Mouse (Mus musculus): ENCODE data around the gene Trim29. TPM values are rescaled to one million over a fixed set of nuclear protein-coding genes. Genes with fewer than 3 reads are reported as not detected.
A peak's percentile ranks its signal among the peaks of the same experiment; 100 is the strongest.

The Trim29 gene
- polyA plus RNA-seq, 2 experiments, result 49.4 to 77.6 TPM

DNA sequence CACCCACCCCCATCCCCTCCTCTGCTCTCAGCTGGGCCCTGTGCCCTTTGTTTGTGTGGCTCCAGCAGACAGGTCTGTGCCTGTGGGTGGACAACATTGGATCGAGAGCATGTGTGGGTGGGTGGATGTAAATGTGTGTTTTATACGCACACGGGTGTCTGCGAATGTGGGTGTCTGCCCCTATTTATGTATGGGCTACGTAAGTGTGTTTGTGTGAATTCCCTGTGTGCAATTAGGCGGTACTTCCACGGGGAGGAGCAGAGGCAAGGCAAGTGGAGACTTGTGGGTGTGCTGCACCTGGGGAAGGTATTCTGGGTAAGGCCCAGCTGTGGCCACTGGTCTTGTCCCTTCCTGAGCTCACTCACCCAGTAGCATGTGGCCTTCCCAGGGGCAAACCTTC lies 1.5 kb downstream of the Trim29 start:
- DNase-seq (ENCODE audit: low spot score) (no peak), ATAC-seq (ENCODE audit: low FRiP score, low read depth) (no peak)
- Histone ChIP-seq H3K4me3 (replicated peaks; ENCODE audit: low read length) (0 out of 2 replicates have a peak overlapping the region, but pooled peaks have one; percentile 5), H3K36me3 (ENCODE audit: control insufficient read depth, insufficient read depth, low read length) (no peaks in the 10 kb centered on the region), H3K4me2 (replicated peaks; ENCODE audit: low read depth, low read length, severe bottlenecking) (peak overlapping the region; percentile 6; the same call in 1 of the 2 replicates), H3K27ac (replicated peaks; ENCODE audit: low read depth, low read length) (no peak overlapping the region), H3K27me3 (ENCODE audit: control insufficient read depth, insufficient read depth, low read length) (no peaks in the 10 kb centered on the region), H3K4me1 (ENCODE audit: control insufficient read depth, insufficient read depth, low read length) (no peaks in the 10 kb centered on the region), H3K9me3 (ENCODE audit: control insufficient read depth, low read length) (no peaks in the 10 kb centered on the region), H3K9ac (ENCODE audit: low read depth, low read length, severe bottlenecking) (no peak overlapping the region)
- TF ChIP-seq POLR2A (IDR thresholded peaks at IDR 0.05; ENCODE audit: borderline replicate concordance, extremely low read depth, insufficient read depth, insufficient read length), result no peak
- 70% methylated on average over 7 of the region's 7 CpGs for WGBS

DNA sequence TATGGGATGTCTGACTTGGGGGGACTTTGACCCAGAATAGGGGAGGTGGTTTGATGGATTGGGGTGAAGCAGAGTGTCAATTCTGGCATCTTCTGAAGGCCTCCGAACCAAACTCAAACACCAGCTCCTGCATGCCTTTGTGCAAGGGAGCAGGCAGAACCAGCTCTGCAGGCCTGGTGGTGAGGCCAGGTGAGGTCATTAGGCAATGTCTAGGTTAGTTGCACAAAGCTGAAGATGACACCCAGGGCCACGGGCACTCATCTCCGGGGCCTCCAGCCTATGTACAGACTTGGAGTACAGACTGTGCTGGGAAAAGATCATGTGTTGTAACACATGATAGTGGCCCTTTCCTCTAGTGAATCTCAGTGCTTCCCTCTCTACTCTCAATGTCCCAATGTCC lies 3.2 kb downstream of the Trim29 start:
- H3K4me3 ChIP-seq (replicated peaks; ENCODE audit: low read length), result no peak overlapping the region
- no peaks in the 10 kb centered on the region for H3K9me3 ChIP-seq (ENCODE audit: control insufficient read depth, low read length)
- no peak overlapping the region for H3K27ac ChIP-seq (replicated peaks; ENCODE audit: low read depth, low read length)
- ATAC-seq (ENCODE audit: low FRiP score, low read depth) (no peak), DNase-seq (ENCODE audit: low spot score) (no peak)
- 68% methylated on average over 3 of the region's 3 CpGs for WGBS
- no peak overlapping the region for H3K4me2 ChIP-seq (replicated peaks; ENCODE audit: low read depth, low read length, severe bottlenecking)
- TF ChIP-seq POLR2A (IDR thresholded peaks at IDR 0.05; ENCODE audit: borderline replicate concordance, extremely low read depth, insufficient read depth, insufficient read length), result no peak
- H3K4me1 ChIP-seq (ENCODE audit: control insufficient read depth, insufficient read depth, low read length), result peaks cover 3% of the 10 kb centered on the region; the same call in 1 of the 2 replicates
- no peak overlapping the region for H3K9ac ChIP-seq (ENCODE audit: low read depth, low read length, severe bottlenecking)
- no peaks in the 10 kb centered on the region for H3K36me3 ChIP-seq (ENCODE audit: control insufficient read depth, insufficient read depth, low read length)
- H3K27me3 ChIP-seq (ENCODE audit: control insufficient read depth, insufficient read depth, low read length), result no peaks in the 10 kb centered on the region

DNA sequence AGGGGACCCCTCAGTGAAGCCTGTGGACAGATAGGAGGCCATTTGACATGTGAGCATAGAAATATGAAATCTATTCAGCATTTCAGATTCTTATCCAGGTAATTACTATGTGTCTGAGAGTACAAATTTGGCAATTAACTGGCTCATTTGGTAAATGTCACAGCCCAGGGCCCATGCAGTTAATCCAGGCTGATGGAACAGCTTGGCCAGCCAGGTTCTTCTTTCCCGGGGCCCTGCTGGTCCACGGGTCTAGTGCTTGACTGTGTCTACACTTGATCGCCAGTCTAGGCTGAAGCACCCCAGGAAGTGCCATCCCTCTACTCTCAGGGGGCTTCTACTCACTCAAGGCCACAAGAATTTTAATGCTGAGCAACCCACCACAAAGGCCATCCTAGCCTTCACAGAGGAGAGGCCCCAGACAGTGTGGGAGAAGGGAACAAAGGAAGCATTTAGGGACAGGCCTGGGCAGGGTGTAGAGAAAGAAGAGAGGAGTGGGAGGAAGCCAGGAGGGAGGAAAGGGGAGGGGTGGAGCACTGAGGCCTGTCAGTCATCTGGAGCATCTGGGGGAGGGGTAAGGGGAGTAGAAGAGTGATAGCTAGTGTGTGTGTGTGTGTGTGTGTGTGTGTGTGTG lies 4.8 kb downstream of the Trim29 start:
- no peak overlapping the region for H3K27ac ChIP-seq (replicated peaks; ENCODE audit: low read depth, low read length)
- no peaks in the 10 kb centered on the region for H3K27me3 ChIP-seq (ENCODE audit: control insufficient read depth, insufficient read depth, low read length)
- H3K4me3 ChIP-seq (replicated peaks; ENCODE audit: low read length), result no peak overlapping the region
- peaks cover 3% of the 10 kb centered on the region; the same call in 1 of the 2 replicates for H3K4me1 ChIP-seq (ENCODE audit: control insufficient read depth, insufficient read depth, low read length)
- ATAC-seq (ENCODE audit: low FRiP score, low read depth), result no peak
- H3K4me2 ChIP-seq (replicated peaks; ENCODE audit: low read depth, low read length, severe bottlenecking), result no peak overlapping the region
- no peak for DNase-seq (ENCODE audit: low spot score)
- TF ChIP-seq POLR2A (IDR thresholded peaks at IDR 0.05; ENCODE audit: borderline replicate concordance, extremely low read depth, insufficient read depth, insufficient read length), result no peak
- H3K36me3 ChIP-seq (ENCODE audit: control insufficient read depth, insufficient read depth, low read length), result no peaks in the 10 kb centered on the region
- WGBS, result 61% methylated on average over 3 of the region's 3 CpGs
- no peak overlapping the region for H3K9ac ChIP-seq (ENCODE audit: low read depth, low read length, severe bottlenecking)
- no peaks in the 10 kb centered on the region for H3K9me3 ChIP-seq (ENCODE audit: control insufficient read depth, low read length)

DNA sequence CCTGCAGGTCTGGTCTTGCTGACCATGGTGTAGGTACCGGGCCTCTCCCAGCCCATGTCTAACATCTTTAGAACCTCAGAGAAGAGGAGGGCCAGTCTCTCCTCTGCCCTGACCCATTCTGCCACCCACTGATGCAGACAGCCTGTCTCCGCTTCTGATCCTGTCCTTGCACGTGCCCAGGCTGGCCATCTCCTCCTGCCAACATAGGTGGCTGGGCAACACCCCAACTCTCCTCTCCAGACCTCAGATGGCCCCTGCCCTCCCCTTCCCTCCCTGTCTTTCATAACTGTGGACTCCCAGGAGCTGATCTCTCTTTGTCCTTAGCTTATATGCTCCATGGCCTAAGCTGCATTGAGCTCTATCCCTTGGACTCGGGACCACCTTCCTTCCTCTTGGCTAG lies 5.8 kb downstream of the Trim29 start:
- no peaks in the 10 kb centered on the region for H3K9me3 ChIP-seq (ENCODE audit: control insufficient read depth, low read length)
- H3K9ac ChIP-seq (ENCODE audit: low read depth, low read length, severe bottlenecking), result no peak overlapping the region
- DNase-seq (ENCODE audit: low spot score), result no peak
- 83% methylated on average over 4 of the region's 4 CpGs for WGBS
- H3K4me1 ChIP-seq (ENCODE audit: control insufficient read depth, insufficient read depth, low read length), result peaks cover 3% of the 10 kb centered on the region; the same call in 1 of the 2 replicates
- no peak for TF ChIP-seq POLR2A (IDR thresholded peaks at IDR 0.05; ENCODE audit: borderline replicate concordance, extremely low read depth, insufficient read depth, insufficient read length)
- ATAC-seq (ENCODE audit: low FRiP score, low read depth), result no peak
- H3K4me2 ChIP-seq (replicated peaks; ENCODE audit: low read depth, low read length, severe bottlenecking), result no peak overlapping the region
- no peaks in the 10 kb centered on the region for H3K27me3 ChIP-seq (ENCODE audit: control insufficient read depth, insufficient read depth, low read length)
- no peak overlapping the region for H3K27ac ChIP-seq (replicated peaks; ENCODE audit: low read depth, low read length)
- no peak overlapping the region for H3K4me3 ChIP-seq (replicated peaks; ENCODE audit: low read length)
- H3K36me3 ChIP-seq (ENCODE audit: control insufficient read depth, insufficient read depth, low read length), result no peaks in the 10 kb centered on the region

GRCm38 (mm10) chr9:43318661-43319060 lies 8.0 kb downstream of the Trim29 start:
- Histone ChIP-seq H3K9ac (ENCODE audit: low read depth, low read length, severe bottlenecking) (no peak overlapping the region), H3K27me3 (ENCODE audit: control insufficient read depth, insufficient read depth, low read length) (no peaks in the 10 kb centered on the region), H3K4me1 (ENCODE audit: control insufficient read depth, insufficient read depth, low read length) (peaks cover 3% of the 10 kb centered on the region; the same call in 1 of the 2 replicates), H3K4me2 (replicated peaks; ENCODE audit: low read depth, low read length, severe bottlenecking) (no peak overlapping the region), H3K9me3 (ENCODE audit: control insufficient read depth, low read length) (no peaks in the 10 kb centered on the region), H3K4me3 (replicated peaks; ENCODE audit: low read length) (no peak overlapping the region), H3K27ac (replicated peaks; ENCODE audit: low read depth, low read length) (0 out of 2 replicates have a peak overlapping the region, but pooled peaks have one; percentile 26), H3K36me3 (ENCODE audit: control insufficient read depth, insufficient read depth, low read length) (no peaks in the 10 kb centered on the region)
- ATAC-seq (ENCODE audit: low FRiP score, low read depth), result no peak
- no peak for TF ChIP-seq POLR2A (IDR thresholded peaks at IDR 0.05; ENCODE audit: borderline replicate concordance, extremely low read depth, insufficient read depth, insufficient read length)
- DNase-seq (ENCODE audit: low spot score), result peak; percentile 23
- 44% methylated on average over 10 of the region's 10 CpGs for WGBS
